Mouse (Mus musculus) ES-E14 (cell line): ENCODE results near the gene Lpp. TPM values are rescaled to one million over a fixed set of nuclear protein-coding genes. Genes with fewer than 3 reads are reported as not detected.

Experiments used
- DNase-seq: peaks from one replicate; pipeline ENCODE4 v3.0.0-alpha.2; 2013; ENCODE audit warnings: low read depth, low spot score
- H3K27ac ChIP-seq: 2 replicates; pipeline ENCODE4 v1.5.1; 2012; ENCODE audit warnings: low read depth, mild to moderate bottlenecking, low read length, moderate library complexity, mixed read lengths; ENCODE audit not compliant: poor library complexity, insufficient read depth, severe bottlenecking
- H3K36me3 ChIP-seq: 2 replicates; pipeline ENCODE4 v1.6.1; 2012; ENCODE audit warnings: mild to moderate bottlenecking, low read length, moderate library complexity, mixed read lengths; ENCODE audit not compliant: control insufficient read depth, poor library complexity, insufficient read depth, severe bottlenecking
- H3K4me1 ChIP-seq, 2 experiments: fragments of 150-350 bp in 1 of 2; sonication (generic) in 1 of 2; 2 replicates each; pipeline ENCODE4 v1.6.1; 2012; ENCODE audit warnings: low read length in 2 of 2, mild to moderate bottlenecking in 1 of 2, mixed read lengths in 1 of 2; ENCODE audit not compliant: control insufficient read depth in 2 of 2, insufficient read depth in 2 of 2, poor library complexity in 1 of 2
- H3K4me3 ChIP-seq, 2 experiments: fragments of 150-350 bp in 1 of 2; sonication (generic) in 1 of 2; 2 replicates each; pipeline ENCODE4 v1.5.1; 2012; ENCODE audit warnings: low read length in 2 of 2, low read depth in 1 of 2, mild to moderate bottlenecking in 1 of 2, mixed read lengths in 1 of 2; ENCODE audit not compliant: insufficient read depth in 1 of 2, poor library complexity in 1 of 2, severe bottlenecking in 1 of 2
- H3K9ac ChIP-seq: 2 replicates; pipeline ENCODE4 v1.6.1; 2012; ENCODE audit warnings: low read depth, mild to moderate bottlenecking, low read length, mixed read lengths; ENCODE audit not compliant: poor library complexity, insufficient read depth, severe bottlenecking
- H3K9me3 ChIP-seq: fragments of 150-350 bp; sonication (generic); 2 replicates; pipeline ENCODE4 v1.6.1; 2012; ENCODE audit warnings: low read depth, mild to moderate bottlenecking, low read length; ENCODE audit not compliant: control insufficient read depth, insufficient read depth
- CHD2 ChIP-seq: IDR thresholded peaks from 2 replicates; pipeline ENCODE4 v1.6.1; 2014; ENCODE audit warnings: mild to moderate bottlenecking, low read depth, low read length, inconsistent platforms
- HCFC1 ChIP-seq: IDR thresholded peaks from 2 replicates; pipeline ENCODE4 v1.6.1; 2012; ENCODE audit warnings: low read length, inconsistent platforms, borderline replicate concordance; ENCODE audit not compliant: insufficient read depth
- MAFK ChIP-seq: IDR thresholded peaks from 2 replicates; pipeline ENCODE4 v1.6.1; 2014; ENCODE audit warnings: mild to moderate bottlenecking, low read depth, low read length, inconsistent platforms; ENCODE audit not compliant: insufficient read depth
- ZC3H11A ChIP-seq: IDR thresholded peaks from 2 replicates; pipeline ENCODE4 v1.6.1; 2012; ENCODE audit warnings: low read depth, mild to moderate bottlenecking, inconsistent platforms, low read length, borderline replicate concordance
- ZNF384 ChIP-seq: IDR thresholded peaks from 2 replicates; pipeline ENCODE4 v1.6.1; 2012; ENCODE audit warnings: low read depth, low read length, inconsistent platforms
- in situ Hi-C, 2 experiments: fragments of 600-800 bp; cut with MboI; formaldehyde crosslinking; loops; one replicate each; pipeline ENCODE4 v1.15.1; 2025; ENCODE audit warnings: low sequenced_read_pairs in 2 of 2, inconsistent platforms in 1 of 2; ENCODE audit not compliant: unreplicated experiment in 2 of 2
- total RNA-seq: library from RNA; depleted of rRNA; stranded (reverse); fragments of 300-350 nt; gene quantifications from 2 replicates; pipeline ENCODE4 v1.2.3, GENCODE M21; 2012

Gene Lpp
- total RNA-seq, 1 experiment = 31.4 TPM

DNA sequence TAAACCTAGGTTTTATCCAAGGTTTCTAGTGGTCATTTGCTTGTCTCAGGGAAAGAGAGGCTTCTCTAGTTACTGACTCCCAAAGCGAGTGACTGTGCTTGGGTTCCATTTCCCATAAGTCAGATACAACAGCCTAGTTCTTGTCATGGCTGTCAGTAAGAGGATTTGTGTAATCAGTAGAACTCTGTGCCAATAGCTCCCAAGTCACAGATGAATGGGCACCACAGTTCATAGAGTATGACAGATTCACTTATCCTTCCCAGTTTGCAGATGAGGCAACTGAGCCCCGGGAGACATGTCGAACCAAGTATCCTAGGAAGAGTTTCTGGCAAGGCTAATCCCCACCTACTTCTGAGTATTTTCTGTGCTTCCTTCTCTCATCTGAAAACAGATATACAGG lies 556.0 kb downstream of the Lpp start:
- Histone ChIP-seq H3K36me3 (no peaks in the 10 kb centered on the region), H3K4me1 (no peaks in the 10 kb centered on the region), H3K9ac (no peak overlapping the region), H3K27ac (no peak overlapping the region), H3K9me3 (no peaks in the 10 kb centered on the region), H3K4me3 (no peak overlapping the region)
- no peak for TF ChIP-seq MAFK
- no peak for TF ChIP-seq ZNF384
- DNase-seq = no peak
- in situ Hi-C loops = no loop called here

GRCm38 (mm10) chr16:24950112-24950743 lies 556.9 kb downstream of the Lpp start:
- H3K4me3 ChIP-seq = no peak overlapping the region
- no peak overlapping the region for H3K9ac ChIP-seq
- in situ Hi-C loops = no loop called here
- no peaks in the 10 kb centered on the region for H3K36me3 ChIP-seq
- H3K4me1 ChIP-seq = no peaks in the 10 kb centered on the region
- TF ChIP-seq ZNF384 (no peak), CHD2 (no peak), MAFK (no peak), HCFC1 (no peak), ZC3H11A (no peak)
- no peaks in the 10 kb centered on the region for H3K9me3 ChIP-seq
- no peak for DNase-seq
- H3K27ac ChIP-seq = no peak overlapping the region

DNA sequence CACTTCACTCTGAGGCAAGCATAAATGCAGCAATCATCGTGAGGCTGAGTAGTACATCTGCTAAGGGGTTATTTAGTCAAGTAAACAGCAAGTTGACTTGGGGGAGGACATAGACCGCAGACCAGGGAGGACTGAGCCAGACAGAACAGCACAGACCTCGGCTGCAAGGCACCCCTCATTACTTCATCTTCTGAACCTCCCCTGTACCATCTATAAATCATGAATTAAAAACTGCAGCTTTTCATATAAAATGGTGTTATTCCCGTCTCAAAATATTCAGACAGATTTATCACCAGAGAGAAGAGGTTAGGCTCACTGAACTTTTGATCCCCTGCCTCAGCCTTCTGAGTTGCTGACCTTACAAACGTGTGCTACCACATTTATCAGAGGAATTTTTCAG lies 558.6 kb downstream of the Lpp start:
- in situ Hi-C loops = no loop called here
- no peak for DNase-seq
- TF ChIP-seq HCFC1 (no peak), MAFK (no peak)

DNA sequence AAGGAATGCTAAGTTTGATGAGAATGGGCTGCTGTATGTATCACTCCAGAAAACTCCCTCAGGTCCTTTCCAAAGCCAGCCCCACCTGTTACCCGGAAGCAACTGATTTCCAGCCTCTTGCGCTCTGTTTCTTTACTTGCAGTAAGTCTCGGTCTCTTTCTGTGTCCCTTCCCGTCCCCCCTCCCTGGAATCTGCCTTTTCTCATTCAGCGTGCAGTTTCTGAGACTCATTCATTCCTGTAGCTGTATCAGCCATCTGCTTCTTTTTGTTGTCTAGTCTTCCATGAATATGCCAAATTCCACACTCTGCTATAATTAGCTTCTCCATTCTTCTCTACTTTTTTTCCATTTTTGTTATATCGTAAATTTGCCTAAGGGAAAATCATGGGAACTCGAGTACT lies 561.7 kb downstream of the Lpp start:
- Histone ChIP-seq H3K9me3 (no peaks in the 10 kb centered on the region), H3K27ac (no peak overlapping the region), H3K36me3 (no peaks in the 10 kb centered on the region), H3K9ac (no peak overlapping the region), H3K4me3 (no peak overlapping the region), H3K4me1 (no peaks in the 10 kb centered on the region)
- DNase-seq = no peak
- TF ChIP-seq CHD2 (no peak), ZC3H11A (no peak), HCFC1 (no peak), MAFK (no peak), ZNF384 (no peak)
- in situ Hi-C loops = no loop called here

More for the DNA sequence above, 558.6 kb downstream of the Lpp start:
- Histone ChIP-seq H3K4me1 (no peaks in the 10 kb centered on the region), H3K9ac (no peak overlapping the region), H3K4me3 (no peak overlapping the region), H3K36me3 (no peaks in the 10 kb centered on the region), H3K9me3 (no peaks in the 10 kb centered on the region), H3K27ac (no peak overlapping the region)

DNA sequence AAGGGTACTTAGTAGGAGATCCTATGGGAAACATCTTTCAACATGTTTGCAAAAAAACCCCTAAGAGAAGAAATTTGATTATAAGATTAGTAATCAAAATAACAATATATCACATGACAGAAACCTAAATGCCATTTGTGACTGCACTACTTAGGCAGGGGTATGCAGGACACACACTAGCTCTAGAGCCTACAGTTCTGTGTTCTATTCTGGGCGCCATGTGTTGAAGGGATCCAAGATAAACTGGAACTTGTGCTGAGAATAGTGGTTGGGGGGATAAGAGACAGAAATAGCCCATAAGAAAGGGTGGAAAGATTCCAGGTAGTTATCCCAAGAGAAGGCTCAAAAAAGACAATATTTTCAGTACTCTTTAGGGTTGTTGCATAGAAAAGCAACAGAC lies 565.4 kb downstream of the Lpp start:
- in situ Hi-C loops = no loop called here
- Histone ChIP-seq H3K9ac (no peak overlapping the region), H3K36me3 (no peaks in the 10 kb centered on the region), H3K4me3 (no peak overlapping the region), H3K4me1 (no peaks in the 10 kb centered on the region), H3K27ac (no peak overlapping the region), H3K9me3 (no peaks in the 10 kb centered on the region)
- DNase-seq = no peak
- no peak for TF ChIP-seq ZNF384
- TF ChIP-seq HCFC1 = no peak
- no peak for TF ChIP-seq ZC3H11A
- no peak for TF ChIP-seq MAFK
